In genomic region chr17:36957999-36958743, GRCm38 (mm10) we compare ENCODE assay signal across 8 mouse cellular contexts. TPM values are rescaled to one million over a fixed set of nuclear protein-coding genes. Genes with fewer than 3 reads are reported as not detected.
DNase-seq lines count a peak whose midpoint lies in the region; ATAC-seq and TF ChIP-seq lines count a peak whose summit lies in the region.

TSS of gene Znrd1 (minus strand) at chr17:36958559.
TSS of gene Znrd1as (plus strand) at chr17:36958592.

- no peak; the same call in 1 of the 2 replicates for TF ChIP-seq CTCF in kidney, postnatal 0 days (IDR thresholded peaks at IDR 0.05; ENCODE audit: low read depth)

- no peaks in the 10 kb centered on the region for H3K9me3 ChIP-seq in heart, embryonic 12.5 days (replicated peaks)
- H3K9me3 ChIP-seq in kidney, postnatal 0 days (replicated peaks; ENCODE audit: low read length), result no peaks in the 10 kb centered on the region
- H3K9me3 ChIP-seq in liver, embryonic 11.5 days (ENCODE audit: control insufficient read depth, low read length), result no peaks in the 10 kb centered on the region
- no peaks in the 10 kb centered on the region for H3K9me3 ChIP-seq in stomach, embryonic 14.5 days (ENCODE audit: control insufficient read depth, low read depth, low read length)

- H3K4me3 ChIP-seq in heart, embryonic 12.5 days, result peak within 1 kb of the TSS; percentile 72
- peak within 1 kb of the TSS; percentile 53 for H3K4me3 ChIP-seq in kidney, postnatal 0 days (replicated peaks; ENCODE audit: low read depth, low read length)
- peak within 1 kb of the TSS; percentile 82 for H3K4me3 ChIP-seq in liver, embryonic 11.5 days (ENCODE audit: low read depth, low read length)
- H3K4me3 ChIP-seq in stomach, embryonic 14.5 days (ENCODE audit: low read depth, low read length), result peak within 1 kb of the TSS; percentile 64

- peak; percentile 93 for DNase-seq in CD4-positive helper T cell, adult 2 months (ENCODE audit: low read depth, low spot score)
- DNase-seq in brain, embryonic 18.5 days (ENCODE audit: low read depth, low spot score), result peak; percentile 96
- peak; percentile 98 for DNase-seq in kidney, postnatal 0 days (ENCODE audit: low spot score)
- peak; percentile 88 for DNase-seq in liver, embryonic 11.5 days (ENCODE audit: low spot score)
- DNase-seq in naive thymus-derived CD4-positive, alpha-beta T cell, adult 2 months (ENCODE audit: low read depth), result peak; percentile 92

- H3K9ac ChIP-seq in heart, embryonic 12.5 days, result peak within 1 kb of the TSS; percentile 75
- H3K9ac ChIP-seq in kidney, postnatal 0 days (ENCODE audit: low read depth, low read length), result peak within 1 kb of the TSS; percentile 67
- H3K9ac ChIP-seq in liver, embryonic 11.5 days (ENCODE audit: low read depth, low read length), result peak within 1 kb of the TSS; percentile 86
- peak within 1 kb of the TSS; percentile 71 for H3K9ac ChIP-seq in stomach, embryonic 14.5 days (replicated peaks; ENCODE audit: low read depth, low read length)

- under 1% methylated on average over 46 of the region's 46 CpGs for WGBS in heart, embryonic 12.5 days
- under 1% methylated on average over 46 of the region's 46 CpGs for WGBS in kidney, postnatal 0 days
- under 1% methylated on average over 46 of the region's 46 CpGs for WGBS in liver, embryonic 11.5 days
- under 1% methylated on average over 46 of the region's 46 CpGs for WGBS in stomach, embryonic 14.5 days

- H3K27ac ChIP-seq in heart, embryonic 12.5 days (ENCODE audit: poor library complexity, severe bottlenecking), result peak within 1 kb of the TSS; percentile 74
- H3K27ac ChIP-seq in kidney, postnatal 0 days, result peak within 1 kb of the TSS; percentile 81
- peak within 1 kb of the TSS; percentile 57; the same call in 1 of the 2 replicates for H3K27ac ChIP-seq in liver, embryonic 11.5 days (ENCODE audit: low read depth, low read length)
- H3K27ac ChIP-seq in stomach, embryonic 14.5 days (ENCODE audit: low read length), result peak within 1 kb of the TSS; percentile 68; the same call in 1 of the 2 replicates

- H3K36me3 ChIP-seq in heart, embryonic 12.5 days, result peaks cover 16% of the 10 kb centered on the region; the same call in 1 of the 2 replicates
- 0 out of 2 replicates have a peak, but pooled peaks cover 2% of the 10 kb centered on the region for H3K36me3 ChIP-seq in kidney, postnatal 0 days (ENCODE audit: insufficient read depth, low read length)
- H3K36me3 ChIP-seq in liver, embryonic 11.5 days (ENCODE audit: control insufficient read depth, insufficient read depth, low read length), result peaks cover 3% of the 10 kb centered on the region; the same call in 1 of the 2 replicates
- H3K36me3 ChIP-seq in stomach, embryonic 14.5 days (ENCODE audit: control insufficient read depth, insufficient read depth, low read length), result peaks cover 12% of the 10 kb centered on the region; the same call in 1 of the 2 replicates

- peak; percentile 99 for ATAC-seq in erythroid progenitor cell, adult 5-6 weeks (replicated peaks; ENCODE audit: low FRiP score, poor library complexity, severe bottlenecking)
- ATAC-seq in heart, embryonic 12.5 days (ENCODE audit: insufficient number of reproducible peaks, low FRiP score), result peak; percentile 98
- peak; percentile 99 for ATAC-seq in kidney, postnatal 0 days (replicated peaks; ENCODE audit: low FRiP score, low read depth)
- ATAC-seq in liver, embryonic 11.5 days (replicated peaks; ENCODE audit: low FRiP score), result peak; percentile 97
- ATAC-seq in stomach, embryonic 14.5 days (ENCODE audit: insufficient number of reproducible peaks, insufficient read depth, low FRiP score, low read depth), result peak; percentile 98

- peak within 1 kb of the TSS; percentile 91 for H3K4me2 ChIP-seq in heart, embryonic 12.5 days
- peak within 1 kb of the TSS; percentile 81 for H3K4me2 ChIP-seq in kidney, postnatal 0 days (ENCODE audit: low read length)
- H3K4me2 ChIP-seq in liver, embryonic 11.5 days, result peak within 1 kb of the TSS; percentile 91
- peak within 1 kb of the TSS; percentile 63 for H3K4me2 ChIP-seq in stomach, embryonic 14.5 days (replicated peaks; ENCODE audit: low read depth, low read length)

- no peaks in the 10 kb centered on the region for H3K27me3 ChIP-seq in heart, embryonic 12.5 days (replicated peaks)
- no peaks in the 10 kb centered on the region for H3K27me3 ChIP-seq in kidney, postnatal 0 days (ENCODE audit: insufficient read depth, low read length)
- no peaks in the 10 kb centered on the region for H3K27me3 ChIP-seq in liver, embryonic 11.5 days (replicated peaks; ENCODE audit: control insufficient read depth, insufficient read depth, low read length)
- H3K27me3 ChIP-seq in stomach, embryonic 14.5 days (ENCODE audit: control insufficient read depth, insufficient read depth, low read length), result no peaks in the 10 kb centered on the region

- peaks cover 13% of the 10 kb centered on the region for H3K4me1 ChIP-seq in heart, embryonic 12.5 days (replicated peaks)
- peaks cover 4% of the 10 kb centered on the region; the same call in 1 of the 2 replicates for H3K4me1 ChIP-seq in kidney, postnatal 0 days (replicated peaks; ENCODE audit: insufficient read depth, low read length)
- no peaks in the 10 kb centered on the region; the same call in 1 of the 2 replicates for H3K4me1 ChIP-seq in liver, embryonic 11.5 days (replicated peaks; ENCODE audit: control insufficient read depth, insufficient read depth, low read length)
- H3K4me1 ChIP-seq in stomach, embryonic 14.5 days (ENCODE audit: control insufficient read depth, insufficient read depth, low read length), result peaks cover 5% of the 10 kb centered on the region; the same call in 1 of the 2 replicates

RNA-seq across cellular contexts. Expression of gene Znrd1, which starts in this region (rescaled TPM):
- 6.7 and 32.4 TPM in 2 replicates for total RNA-seq in erythroid progenitor cell, adult 5-6 weeks (2015; ENCODE audit: low replicate concordance)
- total RNA-seq in erythroid progenitor cell, adult 5-6 weeks (2017; ENCODE audit: low replicate concordance), result 4.4 TPM in 1 of 2 replicates, not detected in the other
- polyA plus RNA-seq in heart, embryonic 12.5 days (2016; fragmentation: Nextera tagmentation; extraction: Ambion mirVana), result 37.5 and 40.3 TPM in 2 replicates
- 83.6 and 87.6 TPM in 2 replicates for polyA plus RNA-seq in kidney, postnatal 0 days (2015; fragmentation: Nextera tagmentation; extraction: Ambion mirVana)
- polyA plus RNA-seq in liver, embryonic 11.5 days (2014; fragmentation: Nextera tagmentation; extraction: Ambion mirVana), result 55.2 and 62.2 TPM in 2 replicates
- polyA plus RNA-seq in stomach, embryonic 14.5 days (2014; fragmentation: Nextera tagmentation; extraction: Ambion mirVana), result 92.4 and 97.2 TPM in 2 replicates

RNA-seq across cellular contexts. Expression of gene Znrd1as, which starts in this region (rescaled TPM):
- 9.6 TPM in 1 of 2 replicates, not detected in the other for total RNA-seq in erythroid progenitor cell, adult 5-6 weeks (2015; ENCODE audit: low replicate concordance)
- 9.8 TPM in 1 of 2 replicates, not detected in the other for total RNA-seq in erythroid progenitor cell, adult 5-6 weeks (2017; ENCODE audit: low replicate concordance)
- polyA plus RNA-seq in heart, embryonic 12.5 days (2016; fragmentation: Nextera tagmentation; extraction: Ambion mirVana), result 6.4 and 6.7 TPM in 2 replicates
- 6.0 and 7.2 TPM in 2 replicates for polyA plus RNA-seq in kidney, postnatal 0 days (2015; fragmentation: Nextera tagmentation; extraction: Ambion mirVana)
- 5.4 and 6.6 TPM in 2 replicates for polyA plus RNA-seq in liver, embryonic 11.5 days (2014; fragmentation: Nextera tagmentation; extraction: Ambion mirVana)
- 6.8 and 8.1 TPM in 2 replicates for polyA plus RNA-seq in stomach, embryonic 14.5 days (2014; fragmentation: Nextera tagmentation; extraction: Ambion mirVana)

Comparison
In these comparisons a context has a peak if more than half of its experiments do, and no peak if none do; other contexts are left out.
1. Peak in every context shown above with its lines: DNase-seq, ATAC-seq, H3K4me3 ChIP-seq and H3K27ac ChIP-seq.